Mouse (Mus musculus) frontal cortex, adult (tissue): ENCODE results near the gene Kcnn3.

Experiments used
- ATAC-seq: cut with Nextera tagmentation; 2 replicates; pipeline ENCODE4 v1.9.2; 2017; ENCODE audit warnings: mild to moderate bottlenecking, moderate library complexity, mixed read lengths; ENCODE audit not compliant: low TSS enrichment

Gene Kcnn3

DNA sequence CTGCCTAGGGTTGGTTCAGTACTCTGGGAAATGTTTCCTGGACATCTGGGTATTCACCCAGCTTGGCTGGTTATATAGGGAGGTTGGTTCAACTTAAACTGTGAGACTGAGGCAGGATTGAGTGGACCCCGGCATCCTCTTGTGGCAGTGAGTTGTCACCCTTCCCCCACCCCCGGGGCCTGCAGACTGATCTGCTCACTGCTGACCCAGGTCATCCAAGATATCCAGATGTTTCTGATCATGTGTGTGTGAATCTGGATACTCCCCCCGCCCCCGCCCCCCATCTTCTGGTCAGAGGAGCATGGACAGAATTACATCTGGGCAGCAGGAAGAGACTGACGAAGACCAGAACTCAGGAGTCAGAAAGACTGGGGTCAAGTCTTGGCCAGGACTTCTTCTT is 45.4 kb downstream of the Kcnn3 start:
- ATAC-seq = no peak

DNA sequence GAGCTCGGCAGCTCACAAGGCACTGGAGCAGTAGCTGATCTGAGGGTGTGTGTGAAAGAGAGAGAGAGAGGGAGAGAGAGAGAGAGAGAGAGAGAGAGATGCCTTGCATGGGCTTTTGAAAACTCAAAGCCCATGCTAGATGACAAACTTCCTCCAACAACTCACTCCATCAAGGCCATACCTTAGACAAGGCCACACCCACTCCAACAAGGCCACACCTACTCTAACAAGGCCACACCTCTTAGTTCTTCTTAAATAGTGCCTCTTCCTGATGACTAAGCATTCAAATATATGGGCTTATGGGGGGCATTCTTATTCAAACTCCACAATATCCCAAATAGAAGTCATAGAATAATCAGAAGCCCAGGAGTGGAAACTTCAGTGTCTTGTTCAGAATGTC is 49.1 kb downstream of the Kcnn3 start:
- no peak for ATAC-seq

DNA sequence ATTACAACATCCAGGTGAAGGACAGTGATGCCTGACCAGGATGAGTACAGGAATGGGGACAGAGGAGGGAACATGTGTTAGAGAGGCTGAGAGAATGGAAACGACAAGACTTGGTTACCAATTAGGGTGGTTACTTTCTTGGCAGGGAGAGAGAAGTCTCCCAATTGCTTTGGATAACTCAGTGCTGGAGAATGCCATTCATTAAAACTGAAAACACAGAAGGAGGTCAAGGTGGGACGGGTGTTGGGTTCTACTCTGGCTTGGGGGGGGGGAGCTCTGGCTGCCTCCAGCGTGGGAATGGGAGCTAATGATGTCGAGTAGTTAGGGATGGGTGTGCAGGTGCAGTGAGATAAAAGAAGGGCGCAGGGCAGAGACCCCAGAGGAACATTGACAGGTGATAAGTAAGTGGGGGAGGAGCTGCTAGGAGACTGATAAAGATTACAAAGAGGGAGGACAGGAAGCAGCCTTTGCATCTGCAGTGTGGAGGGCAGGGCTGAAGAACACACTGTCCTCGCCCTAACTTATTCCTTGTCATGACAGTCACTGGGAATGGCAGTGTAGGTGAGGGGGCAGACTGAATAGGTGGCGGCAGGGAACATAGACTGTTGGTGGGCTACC is 49.9 kb downstream of the Kcnn3 start:
- ATAC-seq = no peak

DNA sequence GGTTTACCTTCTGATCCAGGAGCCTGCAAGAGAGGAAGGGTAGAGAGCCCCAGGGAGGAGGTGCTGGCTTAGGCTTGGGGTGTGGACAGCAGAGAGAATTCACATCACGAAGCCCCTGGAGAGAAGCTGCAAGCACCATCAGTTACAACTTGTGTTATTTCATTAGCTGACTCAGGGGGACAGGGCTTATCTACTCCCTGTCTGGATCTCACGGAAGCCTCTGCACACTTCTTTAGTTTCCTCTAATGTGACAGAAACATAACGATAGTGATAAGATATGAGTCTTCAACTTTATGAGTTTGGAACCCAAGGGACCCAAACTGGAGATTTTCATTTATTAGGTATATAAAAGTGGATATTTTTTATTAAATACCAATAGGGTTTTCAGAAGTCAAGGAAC is 50.4 kb downstream of the Kcnn3 start:
- ATAC-seq = no peak

DNA sequence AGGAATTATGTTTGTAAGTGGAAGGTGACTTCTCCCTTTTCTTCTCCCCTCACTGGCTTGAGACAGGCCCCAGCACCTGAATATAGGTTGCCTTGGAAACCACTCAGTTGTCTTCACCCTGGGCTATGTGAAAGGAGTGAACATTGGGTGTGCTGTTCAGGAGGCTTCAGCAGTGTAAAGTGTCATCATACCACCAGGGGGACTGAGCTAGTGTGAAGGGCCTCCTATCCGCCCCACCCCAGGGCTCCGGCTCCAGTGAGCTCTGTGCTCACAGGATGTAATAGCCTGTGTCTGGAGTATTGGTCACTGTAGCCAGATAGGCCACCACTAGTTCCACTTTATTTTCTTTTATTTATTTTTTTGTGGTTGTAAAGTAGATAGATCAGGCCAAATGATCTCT is 54.3 kb downstream of the Kcnn3 start:
- no peak for ATAC-seq

DNA sequence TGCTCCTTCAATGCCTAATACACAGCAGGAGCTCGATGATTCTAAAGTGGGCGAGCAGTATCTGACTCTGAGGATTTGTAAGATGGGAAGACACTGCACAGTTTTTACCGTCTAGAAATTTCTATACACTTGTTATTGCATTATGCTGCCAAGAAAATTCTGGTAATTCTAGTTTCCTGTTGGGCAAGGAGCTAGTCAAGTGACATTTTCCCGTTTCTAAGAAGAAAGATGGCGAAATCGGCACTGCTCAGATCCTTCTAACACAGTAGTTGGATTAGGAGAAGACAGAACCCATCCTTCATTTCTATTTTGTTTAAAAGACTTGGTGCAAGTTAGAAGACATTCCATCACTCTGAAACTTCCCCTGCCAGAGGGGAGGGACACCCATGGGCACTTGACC is 56.4 kb downstream of the Kcnn3 start:
- no peak for ATAC-seq

DNA sequence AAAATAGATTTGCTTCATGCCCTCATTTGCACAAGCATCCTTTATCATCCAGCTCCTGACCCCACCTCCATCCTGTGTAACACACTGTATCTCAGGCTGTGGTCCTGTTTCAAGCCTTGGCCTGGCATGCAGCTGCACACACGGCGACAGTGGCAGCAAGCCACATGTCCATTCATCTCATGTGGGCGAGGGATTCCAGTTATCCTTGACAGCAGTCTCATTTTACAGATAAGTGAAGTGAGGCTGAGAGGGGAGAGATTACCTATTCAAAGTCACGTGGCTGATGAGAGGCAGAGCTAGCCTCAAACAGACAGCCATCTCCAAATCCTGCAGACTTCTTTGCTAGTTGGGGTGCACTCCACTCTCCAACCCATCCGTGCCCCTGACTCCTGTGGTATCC is 57.2 kb downstream of the Kcnn3 start:
- ATAC-seq = no peak

DNA sequence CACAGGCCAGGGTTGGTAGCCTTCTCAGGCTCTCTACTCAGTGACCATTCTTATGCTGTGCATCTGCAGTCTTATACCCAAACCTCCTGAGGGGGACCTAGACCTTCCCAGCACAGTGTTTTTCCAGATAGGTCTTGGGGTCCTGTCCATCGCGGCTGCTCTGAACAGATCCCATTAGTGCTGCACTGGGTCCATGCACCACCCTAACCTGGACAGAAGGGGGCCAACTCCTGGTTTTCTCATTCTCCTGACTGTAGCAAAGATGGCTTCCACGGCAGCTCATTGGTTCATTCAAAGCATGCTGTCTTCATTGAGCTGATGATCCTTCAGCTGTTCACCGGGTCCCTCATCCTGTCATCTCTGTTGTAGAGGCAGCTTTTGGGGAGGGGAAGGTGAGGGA is 58.1 kb downstream of the Kcnn3 start:
- ATAC-seq = no peak

DNA sequence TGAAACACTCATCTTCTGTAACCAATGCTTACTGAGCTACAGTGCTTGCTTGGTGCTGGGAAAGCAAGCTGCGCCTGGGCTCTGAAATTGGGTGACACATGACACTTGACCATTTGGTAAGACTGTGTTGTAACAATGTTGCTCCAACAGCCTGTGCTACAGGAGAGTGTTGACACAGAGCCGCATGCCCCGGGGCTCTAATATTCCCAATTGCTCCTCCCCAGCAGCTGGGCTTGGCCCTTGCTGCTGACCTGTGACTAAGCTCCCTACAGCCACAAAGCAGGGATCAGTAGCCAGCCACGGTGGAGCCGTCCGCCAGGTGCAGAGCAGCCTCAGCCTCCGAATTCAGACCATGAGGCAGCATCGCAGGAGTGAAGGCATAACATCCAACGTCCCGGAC is 58.8 kb downstream of the Kcnn3 start:
- ATAC-seq = no peak

DNA sequence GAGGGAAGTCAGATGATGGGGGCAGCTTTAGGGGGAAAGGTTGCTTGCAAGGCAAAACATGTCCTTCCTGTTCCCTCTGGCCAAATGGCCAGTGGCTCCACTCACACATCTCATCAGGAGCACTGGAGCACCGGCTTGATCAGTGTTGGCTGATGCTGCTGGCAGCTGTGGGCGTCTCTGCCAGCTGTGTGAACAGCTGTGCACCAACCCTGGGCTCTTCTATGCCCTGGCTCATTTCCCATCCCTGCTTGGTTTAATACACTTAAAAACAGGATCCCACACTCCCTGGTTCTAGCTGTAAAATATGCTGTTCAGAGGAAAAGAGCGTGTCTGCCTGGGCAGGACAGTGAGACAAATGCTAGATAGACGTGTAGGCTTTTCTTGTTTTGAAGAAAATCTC is 64.3 kb downstream of the Kcnn3 start:
- no peak for ATAC-seq

DNA sequence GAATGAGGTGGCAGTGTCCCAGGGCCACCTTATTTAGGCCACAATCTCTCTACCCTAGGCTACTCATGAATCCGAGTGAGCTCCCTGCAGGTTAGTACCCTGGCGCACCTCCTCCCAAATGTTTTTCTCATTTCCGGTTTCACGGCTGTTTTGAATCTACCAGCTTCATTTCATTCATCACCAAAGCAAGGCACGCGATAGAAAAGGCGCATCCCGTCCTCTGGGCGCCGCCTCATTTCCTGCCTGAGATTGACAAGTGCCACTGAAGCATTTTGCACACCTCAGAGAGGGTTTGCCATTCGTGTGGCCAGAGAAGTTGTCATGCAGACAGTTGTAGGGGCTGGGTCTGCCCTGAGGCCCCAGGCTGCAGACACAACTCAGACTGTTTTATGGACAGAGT is 68.5 kb downstream of the Kcnn3 start:
- no peak for ATAC-seq

DNA sequence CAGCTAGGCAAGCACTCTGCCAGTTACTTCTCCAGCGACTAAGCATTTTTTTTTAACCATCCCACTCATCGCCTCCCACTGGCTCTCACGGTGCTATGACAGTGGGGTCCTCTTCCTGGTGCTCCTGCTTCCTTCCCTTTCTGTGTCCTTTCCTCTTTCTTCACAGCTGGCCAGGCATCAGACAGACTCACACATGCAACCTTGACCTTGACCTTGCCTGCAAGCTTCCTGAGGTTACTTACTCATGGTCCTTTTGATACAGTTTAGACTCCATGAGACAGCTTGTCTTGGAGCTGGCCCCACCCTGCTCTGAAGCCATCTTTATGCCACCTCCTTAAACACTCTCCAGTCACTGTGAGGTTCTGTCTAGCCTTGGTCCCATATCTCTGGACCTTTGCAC is 69.4 kb downstream of the Kcnn3 start:
- no peak for ATAC-seq

DNA sequence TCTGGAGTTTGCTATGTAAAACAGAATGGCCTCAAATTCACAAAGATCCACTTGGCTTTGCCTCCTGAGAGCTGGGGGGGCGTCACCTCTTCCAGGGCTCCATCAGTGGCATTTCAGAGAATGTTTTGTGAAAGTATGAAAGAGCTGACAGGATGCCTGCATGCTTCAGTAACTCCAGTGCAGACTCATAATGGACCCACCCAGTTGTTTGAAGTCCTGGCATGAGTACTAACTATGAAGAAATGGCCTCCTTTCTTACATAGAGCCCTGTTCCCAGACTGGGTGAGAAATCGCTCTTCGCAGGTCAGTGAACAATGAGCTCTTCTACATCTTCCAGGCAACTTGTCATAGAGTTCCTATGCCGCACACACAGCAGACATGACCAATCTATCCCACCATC is 70.4 kb downstream of the Kcnn3 start:
- no peak for ATAC-seq

DNA sequence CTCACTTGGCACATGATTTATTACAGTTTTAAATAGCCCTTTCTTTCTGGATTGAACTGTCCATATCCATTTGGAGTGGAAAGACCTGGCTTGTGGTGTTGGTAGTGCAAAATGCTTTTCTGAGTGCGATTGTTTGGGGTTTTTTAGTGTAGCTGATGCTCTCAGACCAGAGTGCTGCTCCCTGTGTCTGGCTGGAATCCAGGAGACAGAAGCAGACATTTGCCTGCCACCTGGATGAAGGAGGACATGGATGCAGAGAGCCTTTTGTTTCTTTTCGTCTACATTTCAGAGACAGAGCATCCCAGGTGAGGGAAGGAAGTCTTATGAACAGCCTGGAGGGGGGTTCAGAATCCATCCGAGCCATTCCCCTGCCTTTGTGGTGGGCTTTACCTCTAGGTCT is 71.5 kb downstream of the Kcnn3 start:
- no peak for ATAC-seq

DNA sequence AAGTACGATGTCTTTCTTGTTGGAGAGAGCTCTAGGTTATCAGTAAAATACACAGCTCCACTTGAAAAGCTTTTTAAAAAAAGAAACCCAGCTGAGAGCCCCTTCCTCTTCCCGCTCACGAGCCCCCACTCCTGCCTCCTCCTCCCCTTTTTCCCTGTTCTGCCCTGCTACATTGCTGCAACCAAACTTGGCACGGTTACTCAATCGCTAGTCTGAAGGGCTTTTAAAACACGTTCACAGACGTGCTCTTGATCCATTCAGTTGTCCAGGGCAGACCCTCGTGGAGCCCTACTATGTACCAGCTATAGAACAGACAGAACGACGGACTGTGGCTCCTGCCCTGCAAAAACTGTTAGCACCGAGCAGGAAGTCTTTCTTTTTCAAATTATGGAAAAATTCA is 72.8 kb downstream of the Kcnn3 start:
- no peak for ATAC-seq

DNA sequence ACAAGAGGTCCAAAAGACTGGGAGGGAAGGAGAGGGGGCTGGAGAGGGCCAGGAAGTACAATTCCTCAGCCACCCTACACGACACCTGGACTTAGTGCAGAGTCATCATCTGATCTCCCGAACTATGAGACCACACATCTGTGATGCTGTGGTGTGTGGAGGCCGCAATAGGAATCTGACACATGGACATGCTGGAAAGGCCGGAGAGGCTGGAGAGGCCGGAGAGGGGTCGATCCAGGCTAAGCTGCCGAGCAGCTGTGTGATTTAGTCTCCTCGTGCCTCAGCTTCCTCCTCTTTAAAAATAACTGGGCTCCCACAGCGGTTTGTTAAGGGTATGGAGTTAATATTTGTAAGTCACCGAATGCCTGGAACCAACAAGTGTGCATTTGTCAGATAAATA is 73.6 kb downstream of the Kcnn3 start:
- ATAC-seq = no peak

DNA sequence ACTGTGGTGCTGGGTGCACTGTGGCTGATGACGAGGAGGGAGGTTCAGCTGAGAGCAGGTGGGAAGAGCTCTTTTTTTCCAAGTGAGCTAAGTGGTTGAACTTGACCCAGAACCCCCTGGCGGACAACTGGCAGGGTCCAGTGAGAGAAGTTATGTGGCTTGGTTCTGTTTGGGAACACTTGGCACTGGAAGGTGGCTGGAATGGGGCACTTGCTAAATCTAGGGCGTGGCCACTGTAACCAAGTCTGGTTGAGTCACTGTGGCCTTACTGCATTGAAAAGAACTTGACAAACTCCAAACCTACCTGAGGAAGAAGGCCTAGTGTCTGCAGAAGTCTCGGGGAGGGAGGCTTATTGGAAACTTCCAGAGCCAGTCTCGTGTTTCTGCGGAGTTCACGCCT is 78.4 kb downstream of the Kcnn3 start:
- no peak for ATAC-seq

DNA sequence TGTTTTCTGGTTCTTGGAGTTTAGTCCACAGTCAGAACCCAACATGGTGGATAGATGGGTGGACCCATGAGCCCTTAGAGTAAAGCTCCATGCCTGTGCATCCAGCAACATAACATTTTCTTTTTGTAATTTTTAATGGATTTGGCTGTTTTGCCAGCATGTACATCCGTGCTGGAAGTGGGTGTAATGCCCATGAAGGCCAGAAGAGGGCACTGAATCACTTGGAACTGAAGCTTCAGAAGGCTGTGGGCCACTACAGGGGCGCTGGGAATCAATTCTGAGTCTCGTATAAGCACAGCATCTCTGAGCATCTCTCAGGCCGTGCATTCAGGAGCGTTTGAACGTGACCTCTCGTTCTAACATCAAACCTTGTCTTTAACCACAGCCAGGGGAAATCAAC is 79.0 kb downstream of the Kcnn3 start:
- ATAC-seq = no peak

DNA sequence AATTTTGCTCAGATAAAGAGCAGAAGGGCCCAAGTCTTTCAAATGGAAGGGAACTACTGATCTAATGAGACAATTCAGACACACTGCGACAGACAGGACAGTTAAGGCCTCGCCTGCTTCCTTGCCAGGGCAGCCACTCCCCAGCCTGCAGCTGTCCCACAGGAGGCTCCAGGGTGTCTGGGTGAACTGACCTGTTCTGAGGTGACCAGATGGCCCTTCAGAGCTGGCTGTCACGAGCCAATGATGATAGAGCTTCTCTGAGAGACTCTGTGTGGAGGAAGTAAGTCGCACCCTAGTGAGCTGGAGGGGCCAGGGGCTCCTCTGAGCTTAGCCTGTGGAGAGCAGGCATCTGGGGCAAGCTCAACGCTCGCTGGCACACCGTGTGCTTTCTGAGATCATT is 81.1 kb downstream of the Kcnn3 start:
- no peak for ATAC-seq

DNA sequence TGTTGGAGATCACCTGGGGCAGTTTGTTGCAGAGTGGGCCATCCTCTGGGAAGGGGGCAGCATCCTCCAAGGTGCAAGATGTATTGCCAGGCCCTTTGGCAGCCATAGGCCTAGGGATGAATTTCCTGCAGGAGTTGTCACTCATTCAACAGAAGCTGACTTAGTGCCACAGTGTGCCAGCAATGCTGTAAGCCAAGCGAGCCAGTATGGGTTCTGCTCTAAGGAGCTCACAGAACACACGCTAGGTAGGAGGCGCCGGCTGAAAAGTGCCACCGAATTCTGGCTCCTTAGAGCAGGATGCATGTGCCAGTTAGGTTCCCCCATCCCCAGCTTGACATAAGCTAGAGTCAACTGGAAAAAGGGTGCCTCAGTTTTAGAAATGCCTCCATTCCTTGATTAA is 83.3 kb downstream of the Kcnn3 start:
- peak; percentile 77 for ATAC-seq

DNA sequence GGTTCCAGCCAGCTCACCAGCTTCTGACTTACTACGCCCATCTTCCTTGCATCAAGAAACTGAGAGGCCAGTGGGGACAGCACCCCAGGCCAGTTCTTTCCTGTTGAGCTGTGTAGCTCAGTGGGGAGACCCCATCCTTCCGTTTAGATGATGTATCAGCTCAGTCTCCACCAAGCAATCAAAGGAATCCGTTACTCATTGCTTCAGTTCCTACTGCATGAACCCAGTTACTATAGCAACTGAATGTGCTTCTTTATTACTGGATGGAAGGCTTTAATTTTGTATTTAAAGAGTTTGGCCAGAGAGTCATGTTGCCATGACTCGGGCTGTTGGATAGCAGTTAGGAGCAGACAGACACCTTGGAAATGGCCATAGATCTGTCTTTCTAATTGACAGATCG is 85.3 kb downstream of the Kcnn3 start:
- ATAC-seq = peak; percentile 31; the same call in 1 of the 2 replicates

DNA sequence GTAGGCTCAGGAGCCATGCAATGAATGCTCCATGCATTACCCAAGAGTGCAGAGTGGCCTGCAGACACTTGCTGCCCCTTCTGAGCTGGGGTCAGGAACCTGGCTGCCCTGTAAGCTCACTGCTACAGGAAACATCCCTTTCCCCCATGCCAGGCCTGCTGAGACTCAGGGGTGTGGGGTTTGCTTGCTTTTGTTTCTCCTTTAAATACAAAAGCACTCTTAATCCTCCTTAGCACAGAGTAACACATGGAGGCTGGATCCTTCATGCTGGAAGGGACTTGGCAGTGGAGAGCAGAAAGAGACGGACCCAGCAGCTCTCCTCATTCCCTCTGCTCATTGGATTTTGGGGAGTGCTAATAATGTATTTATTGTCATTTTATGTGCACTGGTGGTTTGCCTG is 87.4 kb downstream of the Kcnn3 start:
- ATAC-seq = no peak

DNA sequence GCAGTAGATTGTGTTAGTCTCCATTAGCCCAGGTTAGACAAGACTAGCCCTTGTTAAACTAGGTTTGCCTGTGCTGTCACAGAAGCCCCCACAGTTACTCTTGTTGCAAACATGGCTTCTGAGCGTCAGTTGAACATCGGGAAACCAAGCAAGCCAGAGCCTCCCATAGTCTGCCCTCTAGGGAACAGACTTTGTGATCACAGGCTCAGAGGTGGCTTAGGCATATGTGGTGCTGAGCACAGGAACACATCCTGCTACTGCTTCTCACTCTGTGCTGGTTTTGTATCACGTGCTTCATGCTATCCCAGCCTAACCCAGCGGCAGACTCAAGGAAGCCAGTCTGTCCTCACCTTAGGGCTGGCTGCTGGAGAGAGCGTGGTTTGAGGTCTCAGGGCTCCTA is 92.1 kb downstream of the Kcnn3 start:
- ATAC-seq = no peak
